Mouse (Mus musculus): ENCODE results near the gene Dgki. TPM values are rescaled to one million over a fixed set of nuclear protein-coding genes. Genes with fewer than 3 reads are reported as not detected.

Dgki gene
- total and polyA plus RNA-seq, 3 experiments: 4.4 to 8.7 (median 7.7) TPM

DNA sequence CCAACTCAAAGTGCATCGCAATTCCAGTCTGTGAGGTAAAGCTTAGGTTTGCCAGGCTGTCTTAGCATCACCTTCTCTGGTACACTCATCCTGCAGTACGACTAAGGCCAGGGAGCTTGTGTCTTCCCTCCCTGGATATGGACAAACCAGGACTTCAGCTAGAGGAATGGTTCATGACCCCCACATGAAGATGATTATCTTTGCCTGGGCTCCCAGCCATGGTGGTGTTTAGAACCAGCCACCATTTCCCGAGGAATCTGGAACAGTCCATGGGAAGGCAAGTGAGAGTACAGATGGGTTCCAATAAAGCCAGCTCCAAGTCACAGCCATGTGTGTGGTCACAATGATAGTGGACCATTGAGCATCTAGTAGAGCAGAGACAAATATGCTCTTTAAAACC lies 427.1 kb downstream of the Dgki start:
- H3K27me3 ChIP-seq (replicated peaks): no peaks in the 10 kb centered on the region
- no peak for DNase-seq (ENCODE audit: extremely low read depth)
- no peaks in the 10 kb centered on the region for H3K4me1 ChIP-seq (ENCODE audit: control insufficient read depth in 1 of 2, insufficient read depth in 2 of 2)
- in situ Hi-C loops (cut with MboI; ENCODE audit: low pct_ligation_motif_present, low pct_unique_long_range_greater_than_20kb, low sequenced_read_pairs): no loop called here
- no peak overlapping the region for H3K27ac ChIP-seq (ENCODE audit: insufficient read depth, low read depth)
- H3K79me2 ChIP-seq (replicated peaks; ENCODE audit: control insufficient read depth, extremely low read depth, insufficient read depth, poor library complexity, severe bottlenecking): no peaks in the 10 kb centered on the region
- no peak overlapping the region for H3K4me2 ChIP-seq (ENCODE audit: insufficient read depth, low read depth, poor library complexity, severe bottlenecking)
- dilution Hi-C loops (cut with MboI; ENCODE audit: extremely low pct_ligation_motif_present, extremely low pct_unique_long_range_greater_than_20kb, low sequenced_read_pairs): no loop called here
- no peak for TF ChIP-seq UBTF (IDR thresholded peaks at IDR 0.05; ENCODE audit: low read depth, low read length)
- no peak for TF ChIP-seq SMC3 (IDR thresholded peaks at IDR 0.05; ENCODE audit: low read depth, low read length)
- TF ChIP-seq IRF4 (IDR thresholded peaks at IDR 0.05; ENCODE audit: low read depth, low read length): no peak
- no peak for TF ChIP-seq KAT2A (IDR thresholded peaks at IDR 0.05; ENCODE audit: insufficient replicate concordance, low read length)
- no peak for TF ChIP-seq NELFE (IDR thresholded peaks at IDR 0.05; ENCODE audit: low read depth, low read length)
- no peak for TF ChIP-seq JUN (IDR thresholded peaks at IDR 0.05; ENCODE audit: insufficient read depth, low read depth, low read length)
- no peak for TF ChIP-seq ETS1 (conservative IDR thresholded peaks at IDR 0.05; ENCODE audit: low read depth, low read length)
- no peak for TF ChIP-seq RCOR1 (conservative IDR thresholded peaks at IDR 0.05; ENCODE audit: low read depth, low read length)
- TF ChIP-seq NRF1 (IDR thresholded peaks at IDR 0.05; ENCODE audit: low read depth, low read length): no peak
- no peak for TF ChIP-seq ZNF384 (IDR thresholded peaks at IDR 0.05; ENCODE audit: low read depth, low read length)
- TF ChIP-seq E2F4 (IDR thresholded peaks at IDR 0.05; ENCODE audit: insufficient replicate concordance, low read depth, low read length): no peak
- no peak for TF ChIP-seq GABPA (IDR thresholded peaks at IDR 0.05; ENCODE audit: insufficient replicate concordance, low read depth, low read length)
- TF ChIP-seq ELF1 (IDR thresholded peaks at IDR 0.05; ENCODE audit: low read depth, low read length): no peak
- no peak overlapping the region for H3K4me3 ChIP-seq (replicated peaks in 1 of 3; ENCODE audit: low read depth in 2 of 3, low read length in 2 of 3, poor library complexity in 1 of 3)
- H3K36me3 ChIP-seq (replicated peaks in 1 of 2; ENCODE audit: control insufficient read depth in 1 of 2, insufficient read depth in 1 of 2, low read length in 1 of 2): no peaks in the 10 kb centered on the region
- no peak overlapping the region for H3K9ac ChIP-seq (ENCODE audit: insufficient read depth, low read depth)
- H3K9me3 ChIP-seq (replicated peaks; ENCODE audit: low read length): no peaks in the 10 kb centered on the region

DNA sequence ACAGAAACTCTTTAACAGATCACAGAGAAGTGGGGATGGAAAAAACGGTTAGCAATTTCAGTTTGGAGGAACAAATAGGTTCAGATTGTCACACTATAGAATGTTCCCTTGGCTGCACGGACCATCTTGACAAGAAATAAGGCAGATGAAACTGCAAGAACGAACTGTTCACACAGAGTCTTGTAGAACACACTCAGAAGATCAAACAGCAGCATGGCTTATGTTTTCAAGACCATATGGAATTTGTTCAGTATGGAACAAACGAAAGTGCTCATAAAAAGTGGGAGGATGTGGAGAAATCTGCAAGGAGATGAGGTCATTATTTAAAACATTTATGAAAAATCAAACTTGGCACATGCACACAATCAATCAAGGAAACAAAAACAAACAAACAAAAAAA lies 431.8 kb downstream of the Dgki start:
- no peak overlapping the region for H3K4me3 ChIP-seq (replicated peaks in 1 of 3; ENCODE audit: low read depth in 2 of 3, low read length in 2 of 3, poor library complexity in 1 of 3)
- no peaks in the 10 kb centered on the region for H3K36me3 ChIP-seq (replicated peaks in 1 of 2; ENCODE audit: control insufficient read depth in 1 of 2, insufficient read depth in 1 of 2, low read length in 1 of 2)
- no peaks in the 10 kb centered on the region for H3K27me3 ChIP-seq (replicated peaks)
- dilution Hi-C loops (cut with MboI; ENCODE audit: extremely low pct_ligation_motif_present, extremely low pct_unique_long_range_greater_than_20kb, low sequenced_read_pairs) (no loop called here), in situ Hi-C loops (cut with MboI; ENCODE audit: low pct_ligation_motif_present, low pct_unique_long_range_greater_than_20kb, low sequenced_read_pairs) (no loop called here)
- no peaks in the 10 kb centered on the region for H3K79me2 ChIP-seq (replicated peaks; ENCODE audit: control insufficient read depth, extremely low read depth, insufficient read depth, poor library complexity, severe bottlenecking)
- TF ChIP-seq USF2 (conservative IDR thresholded peaks at IDR 0.05; ENCODE audit: low read depth, low read length) (no peak), MAX (IDR thresholded peaks at IDR 0.05; ENCODE audit: low read length) (no peak), POLR2A (IDR thresholded peaks at IDR 0.05; ENCODE audit: low read depth, low read length) (no peak), RAD21 (IDR thresholded peaks at IDR 0.05; ENCODE audit: low read depth, low read length) (no peak), SMC3 (IDR thresholded peaks at IDR 0.05; ENCODE audit: low read depth, low read length) (no peak), GABPA (IDR thresholded peaks at IDR 0.05; ENCODE audit: insufficient replicate concordance, low read depth, low read length) (no peak), NRF1 (IDR thresholded peaks at IDR 0.05; ENCODE audit: low read depth, low read length) (no peak), ZNF384 (IDR thresholded peaks at IDR 0.05; ENCODE audit: low read depth, low read length) (no peak)
- H3K9me3 ChIP-seq (replicated peaks; ENCODE audit: low read length): no peaks in the 10 kb centered on the region
- no peak overlapping the region for H3K4me2 ChIP-seq (ENCODE audit: insufficient read depth, low read depth, poor library complexity, severe bottlenecking)
- H3K4me1 ChIP-seq (ENCODE audit: control insufficient read depth in 1 of 2, insufficient read depth in 2 of 2): peaks cover 0 to 8% of the 10 kb centered on the region in 2 experiments; a peak in 2 of 4 replicates
- H3K27ac ChIP-seq (ENCODE audit: insufficient read depth, low read depth): no peak overlapping the region
- DNase-seq (ENCODE audit: extremely low read depth): no peak
- H3K9ac ChIP-seq (ENCODE audit: insufficient read depth, low read depth): no peak overlapping the region

Data from CH12.LX (cell line).